Mouse (Mus musculus) hindbrain, embryonic 16.5 days (tissue): ENCODE measurements around the gene Kmt5b. TPM values are rescaled to one million over a fixed set of nuclear protein-coding genes. Genes with fewer than 3 reads are reported as not detected.

Experiments
- ATAC-seq: fragments of 200-750 bp; cut with Nextera tagmentation; 2 replicates; pipeline ENCODE4 v1.8.0; 2017; ENCODE audit warnings: moderate TSS enrichment, moderate library complexity
- H3K27ac ChIP-seq: fragments of 300-500 bp; sonication (generic); 2 replicates; pipeline ENCODE4 v1.5.1; 2014; ENCODE audit warnings: low read depth, mild to moderate bottlenecking, control low read depth, low read length, moderate library complexity
- H3K27me3 ChIP-seq: fragments of 300-500 bp; sonication (generic); replicated peaks from 2 replicates; pipeline ENCODE4 v1.6.1; 2014; ENCODE audit warnings: low read length; ENCODE audit not compliant: control insufficient read depth, insufficient read depth
- H3K36me3 ChIP-seq: fragments of 300-500 bp; sonication (generic); 2 replicates; pipeline ENCODE4 v1.6.1; 2014; ENCODE audit warnings: mild to moderate bottlenecking, low read length, moderate library complexity, mixed read lengths; ENCODE audit not compliant: control insufficient read depth, insufficient read depth
- H3K4me1 ChIP-seq: fragments of 300-500 bp; sonication (generic); 2 replicates; pipeline ENCODE4 v1.6.1; 2014; ENCODE audit warnings: low read depth, low read length; ENCODE audit not compliant: control insufficient read depth, insufficient read depth
- H3K4me2 ChIP-seq: fragments of 300-500 bp; sonication (generic); 2 replicates; pipeline ENCODE4 v1.6.1; 2014; ENCODE audit warnings: mild to moderate bottlenecking, low read length, control low read depth, moderate library complexity
- H3K4me3 ChIP-seq: fragments of 300-500 bp; sonication (generic); 2 replicates; pipeline ENCODE4 v1.5.1; 2014; ENCODE audit warnings: mild to moderate bottlenecking, low read length, control low read depth, moderate library complexity
- H3K9ac ChIP-seq: fragments of 300-500 bp; sonication (generic); 2 replicates; pipeline ENCODE4 v1.6.1; 2014; ENCODE audit warnings: low read depth, mild to moderate bottlenecking, control low read depth, low read length, moderate library complexity
- H3K9me3 ChIP-seq: fragments of 300-500 bp; sonication (generic); 2 replicates; pipeline ENCODE4 v1.6.1; 2014; ENCODE audit warnings: mild to moderate bottlenecking, low read length, moderate library complexity; ENCODE audit not compliant: control insufficient read depth
- WGBS: fragments of 180-500 bp; shearing (Covaris S2); extraction: QIAGEN DNeasy Blood & Tissue Kit; methylation state at CpG from one replicate; pipeline ENCODE4 v1.1.7; 2014; 5-methylcytosine and 5-hydroxymethylcytosine counted together
- polyA plus RNA-seq: library from polyadenylated mRNA; unstranded; fragments of >200 nt; fragmentation: Nextera tagmentation; extraction: Ambion mirVana; gene quantifications from 2 replicates; pipeline ENCODE4 v1.2.1, GENCODE M21; 2015

The Kmt5b gene
- polyA plus RNA-seq, 1 experiment from 2014 or later = 32.4 TPM

DNA sequence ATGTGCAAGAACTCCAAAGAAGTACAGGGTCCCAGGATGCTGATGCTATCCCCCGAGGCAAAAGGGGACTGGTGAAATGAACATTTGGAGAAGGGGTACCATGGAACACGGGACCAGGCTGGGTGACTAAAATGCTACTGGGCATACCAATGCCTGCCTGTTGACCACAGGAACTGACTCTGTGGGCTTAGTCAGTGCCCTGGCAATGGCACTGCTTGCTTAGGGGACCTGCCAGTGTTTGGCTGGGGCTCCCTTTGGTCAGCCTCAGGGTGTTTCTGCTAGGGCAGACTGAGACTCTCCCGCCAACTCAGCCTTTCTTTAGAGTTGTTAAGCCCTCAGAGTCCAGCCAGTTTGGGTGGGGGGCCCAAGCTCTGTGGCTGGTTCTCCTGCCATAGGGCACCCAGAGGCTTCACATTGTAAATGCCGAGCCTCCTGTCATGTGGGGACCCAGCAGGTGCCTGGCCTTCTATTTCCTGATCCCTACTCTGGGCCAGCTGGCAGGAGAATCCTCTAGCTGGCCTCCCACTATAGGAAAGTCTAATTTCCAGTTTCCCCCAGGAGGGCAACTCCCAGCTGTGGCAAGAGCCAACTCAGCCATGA, 1.9 kb upstream of the Kmt5b start:
- ATAC-seq = no peak
- Histone ChIP-seq H3K36me3 (no peaks in the 10 kb centered on the region), H3K27me3 (no peaks in the 10 kb centered on the region), H3K4me1 (peaks cover 17% of the 10 kb centered on the region), H3K9me3 (no peaks in the 10 kb centered on the region), H3K4me3 (no peak overlapping the region), H3K4me2 (no peak overlapping the region), H3K9ac (no peak overlapping the region), H3K27ac (no peak overlapping the region)
- 79% methylated on average over 4 of the region's 4 CpGs for WGBS

DNA sequence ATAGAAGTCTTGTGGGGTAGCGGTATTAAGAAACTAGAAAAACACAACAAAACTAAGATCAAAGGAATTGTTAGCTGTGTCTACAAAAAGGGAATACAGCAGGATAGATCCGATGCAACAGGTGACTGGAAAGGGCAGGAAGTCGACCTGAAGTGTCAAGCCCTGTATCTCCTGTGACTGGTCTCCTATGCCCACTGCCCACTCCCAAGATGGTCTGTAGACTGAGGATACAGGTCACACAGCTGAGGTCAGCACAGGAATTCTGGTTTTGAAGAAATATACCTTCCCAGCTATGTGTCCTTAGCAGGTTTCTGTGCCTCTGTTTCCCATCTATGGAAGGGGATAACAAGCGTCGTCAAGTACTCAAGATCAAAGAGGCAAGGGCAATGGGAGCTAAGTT, 843 bp upstream of the Kmt5b start:
- H3K9ac ChIP-seq = no peak overlapping the region
- H3K4me3 ChIP-seq = peak overlapping the region; percentile 94
- ATAC-seq = no peak
- H3K9me3 ChIP-seq = no peaks in the 10 kb centered on the region
- H3K27ac ChIP-seq = peak overlapping the region; percentile 100
- peak overlapping the region; percentile 83 for H3K4me2 ChIP-seq
- WGBS = 94% methylated on average over 5 of the region's 5 CpGs
- H3K36me3 ChIP-seq = no peaks in the 10 kb centered on the region
- no peaks in the 10 kb centered on the region for H3K27me3 ChIP-seq
- peaks cover 23% of the 10 kb centered on the region for H3K4me1 ChIP-seq

DNA sequence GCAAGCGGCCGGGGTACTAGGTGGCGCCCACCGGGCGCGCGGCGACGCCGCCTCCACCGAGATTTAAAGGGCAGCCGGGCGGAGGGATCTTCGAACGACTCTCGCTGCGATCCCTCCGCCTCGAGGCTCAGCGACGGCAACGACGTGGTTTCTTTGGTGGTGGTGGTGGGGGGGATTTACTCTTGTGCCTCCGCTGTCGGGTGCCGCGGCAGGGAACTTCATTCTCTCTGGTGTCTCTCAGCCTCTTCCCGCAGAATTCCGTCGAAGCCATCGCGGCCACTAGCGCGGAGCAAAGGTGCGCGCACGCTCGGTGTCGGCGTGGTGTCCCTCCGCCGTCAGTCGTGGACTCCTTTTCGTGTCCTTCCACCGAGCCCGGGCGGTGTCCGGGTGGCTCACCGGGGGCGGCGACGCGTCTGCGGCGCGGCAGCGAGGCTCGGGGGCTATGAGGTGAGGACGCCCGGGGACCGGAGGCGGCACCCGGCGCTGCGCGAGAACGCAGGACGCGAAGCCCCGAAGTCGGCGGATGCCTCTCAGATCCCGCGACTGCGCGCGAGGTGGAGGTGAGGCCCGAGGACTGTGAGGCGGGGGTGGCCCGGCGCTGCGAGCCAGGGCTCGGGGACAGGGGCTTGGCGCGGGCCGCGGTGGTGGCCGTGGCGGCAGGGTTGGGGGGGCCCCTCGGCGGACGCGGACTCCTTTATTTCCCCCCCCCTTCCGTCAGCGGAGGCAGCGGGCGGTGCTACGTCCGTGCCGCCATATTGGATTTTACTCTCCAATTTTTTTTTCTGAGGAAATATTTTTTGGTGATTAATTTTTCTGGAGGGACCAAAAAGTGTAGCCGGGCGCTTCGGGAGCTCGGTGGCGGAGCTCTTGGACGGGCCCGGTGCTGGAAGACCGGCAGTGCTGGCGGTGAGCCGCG, 818 bp downstream of the Kmt5b start:
- peak overlapping the region; percentile 100 for H3K9ac ChIP-seq
- peak overlapping the region; percentile 83 for H3K4me2 ChIP-seq
- no peaks in the 10 kb centered on the region for H3K36me3 ChIP-seq
- peak overlapping the region; percentile 100 for H3K27ac ChIP-seq
- under 1% methylated on average over 109 of the region's 111 CpGs for WGBS
- ATAC-seq = peak; percentile 55
- H3K27me3 ChIP-seq = no peaks in the 10 kb centered on the region
- peaks cover 23% of the 10 kb centered on the region for H3K4me1 ChIP-seq
- peak overlapping the region; percentile 94 for H3K4me3 ChIP-seq
- no peaks in the 10 kb centered on the region for H3K9me3 ChIP-seq

DNA sequence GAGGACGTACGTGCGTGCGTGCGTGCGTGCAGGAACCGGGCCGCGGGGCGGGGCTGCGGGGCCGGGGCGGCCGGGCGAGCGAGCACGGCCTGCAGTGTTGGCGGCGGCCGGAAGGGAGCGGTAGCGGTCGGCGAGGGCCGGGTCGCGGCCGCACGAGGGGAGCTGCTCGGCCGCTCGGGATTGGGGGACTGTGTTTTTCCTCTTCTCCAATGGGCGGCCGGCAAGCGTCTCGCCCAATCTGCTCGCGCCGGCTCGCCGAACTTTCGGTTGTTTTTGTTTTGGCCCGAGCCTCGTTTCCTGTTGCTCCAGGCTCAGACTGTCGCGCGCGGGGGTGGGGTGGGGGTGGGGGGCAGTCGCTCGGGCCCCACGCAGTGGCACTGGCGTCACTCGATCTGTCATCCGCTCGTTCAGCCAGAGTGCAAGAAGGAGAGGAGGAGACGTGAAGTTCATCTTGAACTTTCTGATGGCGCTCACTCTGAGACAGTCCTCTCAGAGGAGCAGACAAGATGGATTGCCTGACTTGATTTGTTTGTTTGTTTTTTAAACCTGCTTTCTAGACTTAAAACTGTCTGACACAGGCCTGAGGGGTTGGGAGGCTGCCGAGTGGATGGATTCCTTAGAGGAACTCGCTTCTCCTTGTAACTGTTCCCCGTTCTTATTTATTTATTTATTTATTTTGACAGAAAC, 1.6 kb downstream of the Kmt5b start:
- 2% methylated on average over 26 of the region's 60 CpGs for WGBS
- peak; percentile 88 for ATAC-seq
- H3K27ac ChIP-seq = peak overlapping the region; percentile 100
- H3K4me2 ChIP-seq = peak overlapping the region; percentile 83
- no peaks in the 10 kb centered on the region for H3K9me3 ChIP-seq
- H3K9ac ChIP-seq = peak overlapping the region; percentile 100
- H3K36me3 ChIP-seq = no peaks in the 10 kb centered on the region
- no peaks in the 10 kb centered on the region for H3K27me3 ChIP-seq
- H3K4me1 ChIP-seq = peaks cover 23% of the 10 kb centered on the region
- peak overlapping the region; percentile 94 for H3K4me3 ChIP-seq

DNA sequence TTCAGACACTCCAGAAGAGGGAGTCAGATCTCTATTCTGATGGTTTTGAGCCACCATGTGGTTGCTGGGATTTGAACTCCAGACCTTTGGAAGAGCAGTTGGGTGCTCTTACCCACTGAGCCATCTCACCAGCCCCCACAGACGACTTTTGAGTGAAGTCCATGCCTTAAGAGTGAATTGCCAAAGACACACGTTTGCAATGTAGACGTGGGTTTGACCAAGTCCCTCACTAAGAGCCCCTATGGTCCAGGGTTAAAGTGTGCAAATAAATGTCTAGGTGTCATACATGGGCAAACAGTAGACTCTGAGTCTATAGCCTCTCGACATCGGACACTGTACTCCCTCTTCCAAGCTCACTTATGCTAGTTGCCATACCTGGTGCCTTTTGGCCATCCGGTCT, 2.3 kb downstream of the Kmt5b start:
- ATAC-seq = no peak
- H3K27me3 ChIP-seq = no peaks in the 10 kb centered on the region
- H3K4me1 ChIP-seq = peaks cover 23% of the 10 kb centered on the region
- no peaks in the 10 kb centered on the region for H3K36me3 ChIP-seq
- no peaks in the 10 kb centered on the region for H3K9me3 ChIP-seq
- H3K4me2 ChIP-seq = peak overlapping the region; percentile 83
- H3K4me3 ChIP-seq = peak overlapping the region; percentile 94
- H3K27ac ChIP-seq = no peak overlapping the region
- WGBS = 87% methylated on average over 6 of the region's 6 CpGs
- H3K9ac ChIP-seq = peak overlapping the region; percentile 100

DNA sequence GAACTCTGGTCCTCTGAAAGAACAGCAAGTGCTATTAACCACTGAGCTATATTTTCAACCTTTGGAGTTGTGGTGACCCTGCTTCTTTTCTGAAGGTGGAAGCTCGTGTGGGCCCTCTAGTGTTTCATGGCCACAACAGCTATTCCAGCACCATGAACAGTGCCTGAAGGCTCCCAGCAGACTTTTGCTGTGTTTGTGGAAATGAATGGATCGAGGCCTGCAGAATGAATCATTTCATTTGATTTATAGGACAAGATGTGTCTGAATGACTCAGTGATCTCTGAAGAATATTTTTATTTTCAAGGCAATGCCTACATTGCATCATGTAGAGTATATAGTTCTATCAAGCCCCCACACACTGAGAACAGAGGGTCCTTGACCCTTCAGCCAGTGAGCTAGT, 6.9 kb downstream of the Kmt5b start:
- ATAC-seq = no peak
- 71% methylated on average over 2 of the region's 2 CpGs for WGBS

DNA sequence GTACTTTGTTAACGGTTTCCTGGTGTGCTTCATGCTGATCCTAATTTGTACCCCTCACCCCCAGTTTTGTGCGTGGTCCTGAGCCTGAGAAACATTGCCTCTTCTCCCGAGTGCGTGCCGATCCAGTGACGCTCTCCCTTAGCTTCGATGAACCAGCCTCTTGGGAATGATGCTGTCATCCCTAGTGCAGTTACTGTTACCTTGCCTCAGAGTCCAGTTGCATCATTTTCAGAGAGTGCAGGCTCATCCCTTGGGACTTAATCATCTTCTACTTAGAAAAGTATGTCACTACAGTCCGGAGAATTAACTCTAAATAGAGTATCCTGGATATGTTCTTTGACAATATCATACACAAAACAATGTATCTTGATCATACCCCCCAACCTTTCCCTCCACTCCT, 11.5 kb downstream of the Kmt5b start:
- ATAC-seq = no peak
- no peaks in the 10 kb centered on the region for H3K9me3 ChIP-seq
- H3K9ac ChIP-seq = no peak overlapping the region
- H3K4me1 ChIP-seq = no peaks in the 10 kb centered on the region; the same call in 1 of the 2 replicates
- WGBS = 86% methylated on average over 8 of the region's 8 CpGs
- H3K4me3 ChIP-seq = no peak overlapping the region
- H3K36me3 ChIP-seq = peaks cover 4% of the 10 kb centered on the region; the same call in 1 of the 2 replicates
- H3K27me3 ChIP-seq = no peaks in the 10 kb centered on the region
- H3K27ac ChIP-seq = no peak overlapping the region
- H3K4me2 ChIP-seq = no peak overlapping the region

More for the DNA sequence above, 6.9 kb downstream of the Kmt5b start:
- Histone ChIP-seq H3K4me1 (peaks cover 16% of the 10 kb centered on the region), H3K27me3 (no peaks in the 10 kb centered on the region), H3K4me2 (no peak overlapping the region), H3K27ac (no peak overlapping the region), H3K4me3 (no peak overlapping the region), H3K9me3 (no peaks in the 10 kb centered on the region), H3K36me3 (no peaks in the 10 kb centered on the region), H3K9ac (no peak overlapping the region)

DNA sequence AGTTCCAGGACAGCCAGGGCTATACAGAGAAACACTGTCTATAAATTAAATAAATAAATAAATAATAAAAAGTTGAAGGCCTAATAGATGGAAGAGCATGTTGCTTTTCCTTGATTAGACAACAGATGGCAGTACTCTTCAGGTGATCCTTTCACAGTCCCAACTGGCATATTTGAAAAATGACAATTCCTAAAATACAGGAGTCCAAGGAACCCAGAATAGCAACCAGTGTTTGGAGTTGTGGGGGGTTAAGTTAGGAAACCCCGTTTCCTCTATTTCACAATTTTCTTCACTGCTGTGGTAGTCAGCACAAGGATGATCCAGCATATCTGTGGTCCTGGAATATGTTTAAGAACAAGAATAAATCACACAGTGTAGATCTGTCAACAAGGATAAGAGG, 22.9 kb downstream of the Kmt5b start:
- Histone ChIP-seq H3K4me1 (no peaks in the 10 kb centered on the region), H3K27me3 (no peaks in the 10 kb centered on the region), H3K4me2 (no peak overlapping the region), H3K4me3 (no peak overlapping the region), H3K9ac (no peak overlapping the region), H3K36me3 (peaks cover 20% of the 10 kb centered on the region), H3K9me3 (no peaks in the 10 kb centered on the region), H3K27ac (no peak overlapping the region)
- ATAC-seq = no peak
- WGBS = 84% methylated on average over 1 of the region's 1 CpGs

DNA sequence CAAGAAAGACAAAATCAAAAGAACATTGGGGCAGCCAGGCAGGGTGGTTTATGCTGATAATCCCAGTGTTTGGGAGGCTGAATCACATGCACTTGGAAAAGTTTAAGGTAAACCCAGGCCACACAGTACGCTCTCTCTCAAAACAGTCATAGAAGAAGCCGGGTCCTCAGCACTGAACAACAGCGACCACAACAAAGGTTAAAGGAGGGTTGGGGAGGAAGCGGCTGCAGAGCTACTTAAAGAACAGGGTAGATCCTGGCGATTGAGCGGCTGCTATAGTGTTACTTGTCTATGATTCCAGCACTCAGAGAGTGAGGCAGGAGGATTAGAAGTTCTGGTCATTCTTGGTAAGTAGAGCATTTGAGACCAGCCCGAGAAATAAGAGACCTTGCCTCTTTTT, 38.3 kb downstream of the Kmt5b start:
- WGBS = 91% methylated on average over 7 of the region's 7 CpGs
- Histone ChIP-seq H3K4me1 (no peaks in the 10 kb centered on the region), H3K4me2 (no peak overlapping the region), H3K36me3 (peaks cover 44% of the 10 kb centered on the region), H3K4me3 (no peak overlapping the region), H3K9ac (no peak overlapping the region), H3K27ac (no peak overlapping the region), H3K9me3 (no peaks in the 10 kb centered on the region), H3K27me3 (no peaks in the 10 kb centered on the region)
- no peak for ATAC-seq
